Mouse (Mus musculus): Measurements from ENCODE around the gene Sptlc3. TPM values are rescaled to one million over a fixed set of nuclear protein-coding genes. Genes with fewer than 3 reads are reported as not detected.
A peak's percentile ranks its signal among the peaks of the same experiment; 100 is the strongest.

Gene Sptlc3
- total RNA-seq, 2 experiments from 2014 or later, result not detected

GRCm38 (mm10) chr2:139629653-139630052, 135.9 kb downstream of the Sptlc3 start:
- intact Hi-C loops (cut with DNase I), result no loop called here
- no peak for DNase-seq

- no peak for DNase-seq
- intact Hi-C loops (cut with DNase I), result no loop called here
Measured at GRCm38 (mm10) chr2:139634506-139634905, 140.8 kb downstream of the Sptlc3 start.

GRCm38 (mm10) chr2:139637861-139638260, 144.1 kb downstream of the Sptlc3 start:
- DNase-seq, result no peak
- intact Hi-C loops (cut with DNase I), result no loop called here

GRCm38 (mm10) chr2:139641757-139642385, 148.2 kb downstream of the Sptlc3 start:
- no peak for DNase-seq
- intact Hi-C loops (cut with DNase I), result no loop called here

- no peak for DNase-seq
- intact Hi-C loops (cut with DNase I), result no loop called here
Measured at GRCm38 (mm10) chr2:139649518-139649917, 155.8 kb downstream of the Sptlc3 start.

GRCm38 (mm10) chr2:139656750-139657149, 163.0 kb downstream of the Sptlc3 start:
- no peak for DNase-seq
- intact Hi-C loops (cut with DNase I), result no loop called here

- DNase-seq, result no peak
- intact Hi-C loops (cut with DNase I), result no loop called here
Measured at GRCm38 (mm10) chr2:139671838-139672237, 178.1 kb downstream of the Sptlc3 start.

- intact Hi-C loops (cut with DNase I), result no loop called here
- DNase-seq, result no peak
Measured at GRCm38 (mm10) chr2:139672371-139672770, 178.7 kb downstream of the Sptlc3 start.

- intact Hi-C loops (cut with DNase I), result no loop called here
- peak; percentile 27 to 53 for DNase-seq
Measured at GRCm38 (mm10) chr2:139677065-139677762, 183.5 kb downstream of the Sptlc3 start.

GRCm38 (mm10) chr2:139677809-139678274, 184.1 kb downstream of the Sptlc3 start, which contains the start of gene Ism1:
Gene Ism1, plus strand, starts transcription at chr2:139678178.
- peak; percentile 7 to 25 for DNase-seq
- intact Hi-C loops (cut with DNase I), result no loop called here

GRCm38 (mm10) chr2:139678275-139679140, 184.8 kb downstream of the Sptlc3 start:
- peak; percentile 6 to 16 for DNase-seq
- intact Hi-C loops (cut with DNase I), result no loop called here

GRCm38 (mm10) chr2:139682540-139682939, 188.8 kb downstream of the Sptlc3 start:
- intact Hi-C loops (cut with DNase I), result no loop called here
- DNase-seq, result no peak

Other genes with a start within 250 kb of the Sptlc3 start
- gene Ism1, start 184.3 kb downstream of the Sptlc3 start, total RNA-seq (2021), result under 1 TPM; 0.74 TPM

Data from gastrocnemius, postnatal 36 days (tissue).